Comparison of ENCODE assay signal across 13 mouse cellular contexts in the genomic region with DNA sequence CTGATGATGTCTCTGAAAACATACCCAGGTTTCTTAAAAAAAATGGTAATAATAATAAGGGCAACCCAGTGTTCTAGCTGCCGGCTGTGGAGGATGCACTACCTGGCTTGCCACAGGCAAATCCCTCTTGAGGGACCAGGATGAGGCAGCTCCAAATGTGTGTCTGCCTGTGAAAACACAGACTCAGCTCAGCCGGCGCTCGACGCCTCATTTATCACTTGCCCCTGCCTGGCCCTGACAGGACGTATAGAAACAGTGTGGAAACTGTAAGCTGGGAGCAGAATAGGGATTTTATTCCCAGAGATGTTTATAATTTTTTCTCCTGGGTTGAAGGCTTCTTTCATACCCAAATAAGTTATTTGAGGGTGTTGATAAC.
DNase-seq lines count a peak whose midpoint lies in the region; ATAC-seq and TF ChIP-seq lines count a peak whose summit lies in the region.
"Had no signal": no experiment of that assay in that cellular context is flagged by ENCODE, and none has a peak within 500 bp of the region (broad histone marks: within the 10 kb centered on the region; RNA-seq: fewer than 3 reads in every experiment).

No protein-coding gene starts in this region.

- peak overlapping the region; percentile 19 for H3K27ac ChIP-seq in heart, embryonic 12.5 days (ENCODE audit: poor library complexity, severe bottlenecking)
- no peak overlapping the region for H3K27ac ChIP-seq in heart, adult 2 months
- no peak overlapping the region for H3K27ac ChIP-seq in midbrain, embryonic 14.5 days (replicated peaks; ENCODE audit: low read depth, low read length)
- no peak overlapping the region for H3K27ac ChIP-seq in midbrain, embryonic 16.5 days (ENCODE audit: low read length)
- H3K27ac ChIP-seq in limb, embryonic 10.5 days = peak overlapping the region; percentile 72; the same call in 1 of the 2 replicates
- H3K27ac ChIP-seq: left cerebral cortex, adult 2 months; liver, embryonic 15.5 days had no signal

- DNase-seq in heart, adult 2 months = no peak
- DNase-seq in midbrain, embryonic 14.5 days = peak; percentile 53
- peak; percentile 62 for DNase-seq in limb, embryonic 10.5 days (ENCODE audit: low spot score)
- DNase-seq in right cerebral cortex, postnatal 10 days (ENCODE audit: low spot score in 2 of 2) = no peak
- no peak for DNase-seq in adrenal gland, postnatal 36 days
- no peak for DNase-seq in thymus, postnatal 36 days
- DNase-seq: adrenal gland, postnatal 14 days; cerebellum, postnatal 25 days had no signal

- H3K36me3 ChIP-seq in heart, embryonic 12.5 days = no peaks in the 10 kb centered on the region
- H3K36me3 ChIP-seq in heart, adult 2 months (ENCODE audit: control insufficient read depth, insufficient read depth, low read length) = no peaks in the 10 kb centered on the region
- no peaks in the 10 kb centered on the region for H3K36me3 ChIP-seq in midbrain, embryonic 14.5 days (ENCODE audit: control insufficient read depth, insufficient read depth, low read length)
- no peaks in the 10 kb centered on the region for H3K36me3 ChIP-seq in midbrain, embryonic 16.5 days (ENCODE audit: control insufficient read depth, insufficient read depth, low read length)
- H3K36me3 ChIP-seq in limb, embryonic 10.5 days = no peaks in the 10 kb centered on the region
- H3K36me3 ChIP-seq: liver, embryonic 15.5 days had no signal

- ATAC-seq in heart, embryonic 12.5 days (ENCODE audit: insufficient number of reproducible peaks, low FRiP score) = no peak
- ATAC-seq in midbrain, embryonic 14.5 days (ENCODE audit: low FRiP score, low TSS enrichment) = no peak
- no peak for ATAC-seq in midbrain, embryonic 16.5 days

- peaks cover 43% of the 10 kb centered on the region for H3K4me1 ChIP-seq in heart, embryonic 12.5 days (replicated peaks)
- no peaks in the 10 kb centered on the region for H3K4me1 ChIP-seq in heart, adult 2 months (ENCODE audit: control insufficient read depth, insufficient read depth, low read length)
- H3K4me1 ChIP-seq in midbrain, embryonic 14.5 days (ENCODE audit: control insufficient read depth, insufficient read depth, low read length) = peaks cover 13% of the 10 kb centered on the region
- H3K4me1 ChIP-seq in midbrain, embryonic 16.5 days (ENCODE audit: control insufficient read depth, insufficient read depth, low read length) = peaks cover 12% of the 10 kb centered on the region
- peaks cover 53% of the 10 kb centered on the region for H3K4me1 ChIP-seq in limb, embryonic 10.5 days
- H3K4me1 ChIP-seq: liver, embryonic 15.5 days had no signal

- no peak for TF ChIP-seq CTCF in heart, adult 2 months (IDR thresholded peaks at IDR 0.05)

- no peak overlapping the region for H3K9ac ChIP-seq in heart, embryonic 12.5 days
- no peak overlapping the region for H3K9ac ChIP-seq in heart, adult 2 months (ENCODE audit: low read depth, low read length)
- no peak overlapping the region for H3K9ac ChIP-seq in midbrain, embryonic 14.5 days (replicated peaks; ENCODE audit: low read length)
- no peak overlapping the region for H3K9ac ChIP-seq in midbrain, embryonic 16.5 days (ENCODE audit: low read depth, low read length)
- H3K9ac ChIP-seq: liver, embryonic 15.5 days had no signal

- TF ChIP-seq POLR2A in heart, adult 2 months (IDR thresholded peaks at IDR 0.05; ENCODE audit: insufficient read depth, low read depth, low read length) = no peak

- no peaks in the 10 kb centered on the region for H3K79me2 ChIP-seq in heart, adult 2 months (replicated peaks; ENCODE audit: control insufficient read depth, insufficient read depth, low read length)

- no peaks in the 10 kb centered on the region for H3K9me3 ChIP-seq in heart, embryonic 12.5 days (replicated peaks)
- H3K9me3 ChIP-seq in midbrain, embryonic 14.5 days (ENCODE audit: control insufficient read depth, low read length) = no peaks in the 10 kb centered on the region
- H3K9me3 ChIP-seq in midbrain, embryonic 16.5 days (replicated peaks; ENCODE audit: control insufficient read depth, low read length, poor library complexity, severe bottlenecking) = no peaks in the 10 kb centered on the region
- no peaks in the 10 kb centered on the region for H3K9me3 ChIP-seq in limb, embryonic 10.5 days (replicated peaks)
- H3K9me3 ChIP-seq: liver, embryonic 15.5 days had no signal

- no peak overlapping the region for H3K4me2 ChIP-seq in heart, embryonic 12.5 days
- no peak overlapping the region for H3K4me2 ChIP-seq in midbrain, embryonic 14.5 days (ENCODE audit: low read length)
- H3K4me2 ChIP-seq in midbrain, embryonic 16.5 days (ENCODE audit: low read length) = no peak overlapping the region
- H3K4me2 ChIP-seq: liver, embryonic 15.5 days had no signal

- intact Hi-C loops in heart, adult 2 months (cut with DNase I) = loop anchor here (5.0 kb wide), 1 partner anchor 225 kb away; no protein-coding TSS in a partner anchor

- 36% methylated on average over 6 of the region's 6 CpGs for WGBS in heart, embryonic 12.5 days
- WGBS in heart, adult 2 months = 92% methylated on average over 6 of the region's 6 CpGs
- 53% methylated on average over 6 of the region's 6 CpGs for WGBS in midbrain, embryonic 14.5 days
- WGBS in midbrain, embryonic 16.5 days = 61% methylated on average over 6 of the region's 6 CpGs
- WGBS in limb, embryonic 10.5 days = 26% methylated on average over 6 of the region's 6 CpGs

- no peaks in the 10 kb centered on the region for H3K27me3 ChIP-seq in heart, embryonic 12.5 days (replicated peaks)
- H3K27me3 ChIP-seq in heart, adult 2 months (ENCODE audit: control insufficient read depth, insufficient read depth, low read length) = no peaks in the 10 kb centered on the region
- H3K27me3 ChIP-seq in midbrain, embryonic 14.5 days (ENCODE audit: control insufficient read depth, insufficient read depth, low read length) = peaks cover 13% of the 10 kb centered on the region
- H3K27me3 ChIP-seq in midbrain, embryonic 16.5 days (ENCODE audit: control insufficient read depth, insufficient read depth, low read depth, low read length) = no peaks in the 10 kb centered on the region
- no peaks in the 10 kb centered on the region for H3K27me3 ChIP-seq in limb, embryonic 10.5 days (ENCODE audit: low read depth, poor library complexity, severe bottlenecking)
- H3K27me3 ChIP-seq: liver, embryonic 15.5 days had no signal

- no peak overlapping the region for H3K4me3 ChIP-seq in heart, embryonic 12.5 days
- H3K4me3 ChIP-seq in heart, adult 2 months = no peak overlapping the region
- H3K4me3 ChIP-seq in midbrain, embryonic 14.5 days (replicated peaks; ENCODE audit: low read depth, low read length) = no peak overlapping the region
- H3K4me3 ChIP-seq in midbrain, embryonic 16.5 days (ENCODE audit: low read depth, low read length) = no peak overlapping the region
- H3K4me3 ChIP-seq in limb, embryonic 10.5 days = no peak overlapping the region
- H3K4me3 ChIP-seq: erythroblast, embryonic 14.5 days; left cerebral cortex, adult 2 months; liver, embryonic 15.5 days had no signal

- no peak for TF ChIP-seq EP300 in heart, adult 2 months (IDR thresholded peaks at IDR 0.05; ENCODE audit: insufficient read depth, low read depth, low read length)

Comparison
In these comparisons a context has a peak if more than half of its experiments do, and no peak if none do; other contexts are left out.
1. H3K27ac ChIP-seq: peak in heart, embryonic 12.5 days (single experiment) and limb, embryonic 10.5 days (single experiment); none in heart, adult 2 months (single experiment), midbrain, embryonic 14.5 days (single experiment) and midbrain, embryonic 16.5 days (single experiment).
2. DNase-seq: peak in midbrain, embryonic 14.5 days (single experiment) and limb, embryonic 10.5 days (single experiment); none in heart, adult 2 months (0 of 2), right cerebral cortex, postnatal 10 days (0 of 2), adrenal gland, postnatal 36 days (0 of 2) and thymus, postnatal 36 days (0 of 2).